Mouse (Mus musculus) C2C12 (cell line): ENCODE measurements at regions not wholly inside any gene's neighbourhood (a gene's known extent, or its start where the extent isn't known, plus 50 kb on each side); places are given as distances from the start of the nearest gene placed in this dataset.

Experiments used
- CTCF ChIP-seq: IDR thresholded peaks from one replicate; pipeline ENCODE4 v1.5.1; 2011; ENCODE audit not compliant: control insufficient read depth, insufficient read depth, insufficient read length
- MAX ChIP-seq: IDR thresholded peaks from one replicate; pipeline ENCODE4 v1.6.1; 2011; ENCODE audit warnings: mild to moderate bottlenecking, control low read depth
- MYOD1 ChIP-seq: IDR thresholded peaks from one replicate; pipeline ENCODE4 v1.6.1; 2011; ENCODE audit warnings: low read depth; ENCODE audit not compliant: control insufficient read depth, insufficient read length
- USF1 ChIP-seq: IDR thresholded peaks from one replicate; pipeline ENCODE4 v1.6.1; 2011; ENCODE audit warnings: low read depth, mild to moderate bottlenecking, control low read depth, moderate library complexity

DNA sequence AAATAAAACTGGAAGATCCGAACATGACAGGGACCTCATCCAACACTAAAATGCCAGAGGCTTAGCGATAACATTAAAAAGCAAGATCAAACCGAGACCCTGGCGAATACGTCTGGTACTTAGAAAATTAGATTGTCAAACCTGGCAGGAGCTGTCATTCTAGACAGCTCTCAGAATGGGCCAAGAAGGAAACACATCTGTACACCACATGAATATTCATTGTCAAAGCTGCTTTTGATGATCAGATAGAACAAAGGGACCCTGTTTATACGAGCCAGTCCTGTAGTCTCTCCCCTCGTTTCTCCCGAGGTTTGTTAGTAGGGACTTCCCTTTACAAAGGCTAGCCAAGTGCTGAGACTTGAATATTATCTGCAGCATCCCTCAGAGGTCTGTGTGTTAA, 376.5 kb upstream of the 5930422O12Rik start:
- TF ChIP-seq MYOD1 (no peak), CTCF (no peak), MAX (no peak), USF1 (no peak)
